Mouse (Mus musculus): ENCODE data around the gene Mrps11. TPM values are rescaled to one million over a fixed set of nuclear protein-coding genes. Genes with fewer than 3 reads are reported as not detected.

Gene Mrps11
- total and polyA plus RNA-seq, 2 experiments from 2014 or later: 56.7 to 78.5 TPM

GRCm38 (mm10) chr7:78835656-78836055 lies 52.7 kb downstream of the Mrps11 start:
- DNase-seq (ENCODE audit: low spot score): no peak
- WGBS: 84% methylated on average over 4 of the region's 4 CpGs
- Histone ChIP-seq H3K9ac (replicated peaks; ENCODE audit: low read depth, low read length) (no peak overlapping the region), H3K4me2 (ENCODE audit: low read depth, low read length) (no peak overlapping the region), H3K27ac (ENCODE audit: low read depth) (no peak overlapping the region), H3K9me3 (replicated peaks; ENCODE audit: control insufficient read depth, low read length) (no peaks in the 10 kb centered on the region), H3K4me1 (ENCODE audit: control insufficient read depth, insufficient read depth) (no peaks in the 10 kb centered on the region), H3K27me3 (ENCODE audit: control insufficient read depth, insufficient read depth, low read length) (no peaks in the 10 kb centered on the region), H3K4me3 (ENCODE audit: low read depth, low read length) (no peak overlapping the region), H3K36me3 (replicated peaks; ENCODE audit: control insufficient read depth, insufficient read depth, low read length) (peaks cover 36% of the 10 kb centered on the region)
- no peak for TF ChIP-seq EP300 (IDR thresholded peaks at IDR 0.05; ENCODE audit: low read depth)
- no peak for ATAC-seq (ENCODE audit: insufficient read depth, low read depth)

DNA sequence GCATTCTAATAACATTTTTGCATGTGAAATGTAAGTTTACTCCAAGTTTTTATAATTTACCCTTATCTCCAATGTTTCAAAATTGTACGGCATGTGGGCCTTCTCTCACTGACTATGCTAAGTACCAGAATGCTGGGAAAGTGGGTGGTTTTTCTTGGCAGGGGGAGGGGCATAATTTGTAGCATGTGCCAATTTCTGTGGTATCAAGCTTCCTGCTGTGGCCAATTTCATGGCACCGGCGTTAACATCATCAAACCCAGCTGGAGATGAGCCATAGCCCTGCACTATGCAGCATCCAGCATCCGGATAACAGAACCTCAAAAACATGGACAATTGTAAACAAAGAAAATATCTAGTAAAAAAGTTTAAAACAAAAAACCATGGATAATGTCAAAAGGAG lies 54.3 kb downstream of the Mrps11 start:
- peaks cover 41% of the 10 kb centered on the region for H3K36me3 ChIP-seq (replicated peaks; ENCODE audit: control insufficient read depth, insufficient read depth, low read length)
- 81% methylated on average over 4 of the region's 4 CpGs for WGBS
- no peaks in the 10 kb centered on the region for H3K27me3 ChIP-seq (ENCODE audit: control insufficient read depth, insufficient read depth, low read length)
- TF ChIP-seq EP300 (IDR thresholded peaks at IDR 0.05; ENCODE audit: low read depth) (no peak), CTCF (IDR thresholded peaks at IDR 0.05; ENCODE audit: low read depth) (no peak)
- ATAC-seq (ENCODE audit: insufficient read depth, low read depth): no peak
- H3K9ac ChIP-seq (replicated peaks; ENCODE audit: low read depth, low read length): no peak overlapping the region
- H3K4me2 ChIP-seq (ENCODE audit: low read depth, low read length): no peak overlapping the region
- no peak for DNase-seq (ENCODE audit: low spot score)
- no peaks in the 10 kb centered on the region for H3K9me3 ChIP-seq (replicated peaks; ENCODE audit: control insufficient read depth, low read length)
- H3K4me1 ChIP-seq (ENCODE audit: control insufficient read depth, insufficient read depth): 0 out of 2 replicates have a peak, but pooled peaks cover 2% of the 10 kb centered on the region
- H3K4me3 ChIP-seq (ENCODE audit: low read depth, low read length): no peak overlapping the region
- no peak overlapping the region for H3K27ac ChIP-seq (ENCODE audit: low read depth)

DNA sequence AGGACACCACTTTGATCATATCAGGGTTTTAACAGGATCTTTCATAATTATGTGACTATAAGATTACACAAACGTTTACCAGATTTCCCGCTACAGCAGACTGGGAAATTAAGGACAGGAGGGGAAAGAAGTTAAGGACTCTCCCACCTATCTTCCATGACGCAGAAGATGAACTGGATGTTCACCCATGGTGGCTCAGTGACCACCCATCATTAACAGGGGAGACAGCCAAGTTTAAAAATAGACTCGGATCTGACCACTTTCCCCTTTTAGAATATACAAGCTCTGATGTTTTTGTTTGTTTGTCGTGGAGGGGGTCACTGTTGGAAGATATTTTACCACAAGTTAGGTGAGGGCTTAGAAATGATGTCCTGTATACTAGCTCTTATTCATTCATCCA lies 58.7 kb downstream of the Mrps11 start:
- no peak for DNase-seq (ENCODE audit: low spot score)
- no peak overlapping the region for H3K27ac ChIP-seq (ENCODE audit: low read depth)
- TF ChIP-seq CTCF (IDR thresholded peaks at IDR 0.05; ENCODE audit: low read depth) (no peak), EP300 (IDR thresholded peaks at IDR 0.05; ENCODE audit: low read depth) (no peak)
- H3K4me3 ChIP-seq (ENCODE audit: low read depth, low read length): no peak overlapping the region
- H3K4me2 ChIP-seq (ENCODE audit: low read depth, low read length): no peak overlapping the region
- no peak for ATAC-seq (ENCODE audit: insufficient read depth, low read depth)
- peaks cover 54% of the 10 kb centered on the region for H3K36me3 ChIP-seq (replicated peaks; ENCODE audit: control insufficient read depth, insufficient read depth, low read length)
- no peak overlapping the region for H3K9ac ChIP-seq (replicated peaks; ENCODE audit: low read depth, low read length)
- peaks cover 14% of the 10 kb centered on the region for H3K4me1 ChIP-seq (ENCODE audit: control insufficient read depth, insufficient read depth)
- H3K27me3 ChIP-seq (ENCODE audit: control insufficient read depth, insufficient read depth, low read length): no peaks in the 10 kb centered on the region
- 46% methylated on average over 5 of the region's 5 CpGs for WGBS
- H3K9me3 ChIP-seq (replicated peaks; ENCODE audit: control insufficient read depth, low read length): no peaks in the 10 kb centered on the region

Other genes starting within 250 kb of the Mrps11 start
- gene Ntrk3, start 45.1 kb upstream of the Mrps11 start, total RNA-seq (2014; rRNA removed; ENCODE audit: low replicate concordance): 2.2 and 4.2 TPM in 2 replicates
- 0.88 and 1.1 TPM in 2 replicates for gene Ntrk3, start 45.1 kb upstream of the Mrps11 start, polyA plus RNA-seq (2015; fragmentation: Nextera tagmentation; extraction: Ambion mirVana)
- gene Mrpl46, start 412 bp downstream of the Mrps11 start, total RNA-seq (2014; rRNA removed; ENCODE audit: low replicate concordance): 38.3 and 41.4 TPM in 2 replicates
- gene Mrpl46, start 412 bp downstream of the Mrps11 start, polyA plus RNA-seq (2015; fragmentation: Nextera tagmentation; extraction: Ambion mirVana): 71.5 and 71.6 TPM in 2 replicates
- 8.7 and 11.1 TPM in 2 replicates for gene Det1, start 64.1 kb downstream of the Mrps11 start, total RNA-seq (2014; rRNA removed; ENCODE audit: low replicate concordance)
- 7.6 and 8.2 TPM in 2 replicates for gene Det1, start 64.1 kb downstream of the Mrps11 start, polyA plus RNA-seq (2015; fragmentation: Nextera tagmentation; extraction: Ambion mirVana)
- gene Aen, start 112.7 kb downstream of the Mrps11 start, total RNA-seq (2014; rRNA removed; ENCODE audit: low replicate concordance): 18.4 and 22.9 TPM in 2 replicates
- gene Aen, start 112.7 kb downstream of the Mrps11 start, polyA plus RNA-seq (2015; fragmentation: Nextera tagmentation; extraction: Ambion mirVana): 28.7 and 31.3 TPM in 2 replicates
- gene Isg20, start 130.3 kb downstream of the Mrps11 start, total RNA-seq (2014; rRNA removed; ENCODE audit: low replicate concordance): 0.31 and 11.5 TPM in 2 replicates
- 3.1 and 5.2 TPM in 2 replicates for gene Isg20, start 130.3 kb downstream of the Mrps11 start, polyA plus RNA-seq (2015; fragmentation: Nextera tagmentation; extraction: Ambion mirVana)